Mouse (Mus musculus) heart, embryonic 12.5 days (tissue): Measurements from ENCODE around the gene Clhc1. TPM values are rescaled to one million over a fixed set of nuclear protein-coding genes. Genes with fewer than 3 reads are reported as not detected.

Source experiments
- ATAC-seq: fragments of 200-750 bp; cut with Nextera tagmentation; 2 replicates; pipeline ENCODE4 v1.8.0; 2017; ENCODE audit warnings: moderate TSS enrichment, moderate library complexity; ENCODE audit not compliant: insufficient number of reproducible peaks, low FRiP score
- H3K27ac ChIP-seq: fragments of 300-500 bp; sonication (generic); 2 replicates; pipeline ENCODE4 v1.5.1; 2016; ENCODE audit warnings: mild to moderate bottlenecking, moderate library complexity; ENCODE audit not compliant: poor library complexity, severe bottlenecking
- H3K27me3 ChIP-seq: fragments of 300-500 bp; sonication (generic); replicated peaks from 2 replicates; pipeline ENCODE4 v1.6.1; 2016; ENCODE audit warnings: mild to moderate bottlenecking, moderate library complexity
- H3K36me3 ChIP-seq: fragments of 300-500 bp; sonication (generic); 2 replicates; pipeline ENCODE4 v1.6.1; 2016; ENCODE audit warnings: mild to moderate bottlenecking, moderate library complexity
- H3K4me1 ChIP-seq: fragments of 300-500 bp; sonication (generic); replicated peaks from 2 replicates; pipeline ENCODE4 v1.6.1; 2016; ENCODE audit warnings: mild to moderate bottlenecking
- H3K4me2 ChIP-seq: fragments of 300-500 bp; sonication (generic); 2 replicates; pipeline ENCODE4 v1.6.1; 2016; ENCODE audit warnings: mild to moderate bottlenecking, moderate library complexity
- H3K4me3 ChIP-seq: fragments of 300-500 bp; sonication (generic); 2 replicates; pipeline ENCODE4 v1.5.1; 2016; ENCODE audit warnings: mild to moderate bottlenecking
- H3K9ac ChIP-seq: fragments of 300-500 bp; sonication (generic); 2 replicates; pipeline ENCODE4 v1.6.1; 2016; ENCODE audit warnings: mild to moderate bottlenecking, moderate library complexity
- H3K9me3 ChIP-seq: fragments of 300-500 bp; sonication (generic); replicated peaks from 2 replicates; pipeline ENCODE4 v1.6.1; 2016; ENCODE audit warnings: mild to moderate bottlenecking, moderate library complexity
- WGBS: fragments of 180-500 bp; shearing (Covaris S2); methylation state at CpG from one replicate; pipeline ENCODE4 v1.1.7; 2016; 5-methylcytosine and 5-hydroxymethylcytosine counted together
- polyA plus RNA-seq: library from polyadenylated mRNA; unstranded; fragments of >200 nt; fragmentation: Nextera tagmentation; extraction: Ambion mirVana; gene quantifications from 2 replicates; pipeline ENCODE4 v1.2.1, GENCODE M21; 2016

Gene Clhc1
- polyA plus RNA-seq, 1 experiment from 2014 or later, result 0.10 TPM

DNA sequence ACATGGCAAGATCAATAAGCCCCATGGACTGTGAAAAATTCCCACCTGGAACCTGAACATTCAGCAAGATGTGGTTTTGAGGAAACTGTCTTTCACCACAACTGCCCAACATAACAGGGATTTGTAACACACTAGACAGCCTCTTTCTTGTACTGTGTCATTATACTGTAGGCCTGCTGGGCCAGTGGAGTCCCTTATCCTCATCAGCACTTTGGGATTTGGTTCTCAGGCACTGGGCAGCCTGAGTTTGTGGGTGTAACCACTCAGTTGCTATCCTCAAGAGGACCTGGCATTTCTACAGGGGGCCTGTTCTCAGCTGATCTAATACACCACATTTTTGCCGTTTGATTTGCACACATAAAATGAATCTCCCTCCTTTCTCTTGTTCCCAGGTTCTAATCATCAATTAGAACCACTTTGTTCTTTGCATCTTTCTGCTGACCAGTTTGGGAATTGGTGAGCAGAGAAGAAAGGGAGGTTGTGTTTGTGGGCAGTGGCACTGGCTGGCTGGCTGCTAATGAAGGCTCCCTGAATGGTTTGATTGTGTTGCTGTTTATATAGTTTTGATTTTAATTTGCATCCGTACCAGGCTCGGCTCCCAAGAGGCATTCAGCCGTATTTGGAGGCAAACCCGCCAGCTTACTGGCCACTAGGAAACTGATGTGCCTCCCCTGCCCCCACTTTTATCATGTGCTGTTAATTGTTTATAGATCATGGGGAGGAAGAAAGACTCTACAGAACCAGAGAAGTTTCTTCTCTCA is 74.5 kb downstream of the Clhc1 start:
- ATAC-seq, result no peak
- 71% methylated on average over 5 of the region's 5 CpGs for WGBS
- no peak overlapping the region for H3K9ac ChIP-seq
- peaks cover 13% of the 10 kb centered on the region for H3K4me1 ChIP-seq
- no peak overlapping the region for H3K27ac ChIP-seq
- no peak overlapping the region for H3K4me2 ChIP-seq
- H3K36me3 ChIP-seq, result no peaks in the 10 kb centered on the region
- H3K27me3 ChIP-seq, result no peaks in the 10 kb centered on the region
- no peaks in the 10 kb centered on the region for H3K9me3 ChIP-seq
- H3K4me3 ChIP-seq, result no peak overlapping the region

DNA sequence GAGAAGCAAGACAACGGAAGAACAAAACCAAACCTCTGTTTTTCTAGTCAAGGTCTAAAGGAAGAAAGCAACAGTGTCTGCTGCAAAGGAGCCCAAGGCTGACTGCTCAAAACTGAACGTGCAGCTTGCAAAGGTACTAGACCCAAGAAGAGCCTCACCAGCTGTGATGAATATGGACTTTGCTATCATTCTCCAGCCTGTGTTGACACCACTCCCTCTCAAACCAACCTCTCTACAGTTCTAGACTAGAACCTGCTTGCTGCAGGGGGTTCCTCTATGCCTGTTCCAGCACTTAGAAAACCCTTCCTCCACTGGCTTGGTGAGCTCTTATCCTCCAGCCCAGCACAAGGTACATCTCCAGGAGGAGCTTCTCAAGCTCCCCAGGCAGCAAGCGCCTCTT is 75.6 kb downstream of the Clhc1 start:
- Histone ChIP-seq H3K4me1 (peaks cover 14% of the 10 kb centered on the region), H3K4me3 (no peak overlapping the region), H3K9ac (no peak overlapping the region), H3K4me2 (no peak overlapping the region), H3K9me3 (no peaks in the 10 kb centered on the region), H3K36me3 (no peaks in the 10 kb centered on the region), H3K27ac (no peak overlapping the region), H3K27me3 (no peaks in the 10 kb centered on the region)
- 85% methylated on average over 3 of the region's 3 CpGs for WGBS
- no peak for ATAC-seq

DNA sequence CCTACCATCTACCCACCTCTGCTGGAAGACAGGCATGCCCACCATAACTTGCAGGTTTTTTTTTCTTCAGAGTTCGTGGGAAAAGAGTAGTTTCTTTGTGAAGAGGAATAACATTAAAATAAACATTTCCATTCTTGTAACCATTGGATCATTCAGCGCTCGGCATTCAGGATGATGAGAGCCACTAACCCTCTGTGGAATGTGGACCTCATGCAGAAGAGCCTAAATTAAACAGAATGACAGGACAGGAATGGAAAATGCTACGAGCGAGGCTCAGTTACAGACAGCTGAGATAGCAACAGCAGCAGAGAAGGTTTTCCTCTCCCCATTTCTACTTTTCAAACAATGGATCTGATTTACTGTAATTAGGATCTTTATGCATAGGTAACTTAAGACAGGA is 78.8 kb downstream of the Clhc1 start:
- ATAC-seq, result no peak
- no peak overlapping the region for H3K9ac ChIP-seq
- H3K27me3 ChIP-seq, result no peaks in the 10 kb centered on the region
- peak overlapping the region; percentile 17; the same call in 1 of the 2 replicates for H3K4me2 ChIP-seq
- 35% methylated on average over 5 of the region's 5 CpGs for WGBS
- H3K4me3 ChIP-seq, result no peak overlapping the region
- no peaks in the 10 kb centered on the region for H3K9me3 ChIP-seq
- peak overlapping the region; percentile 57 for H3K27ac ChIP-seq
- peaks cover 14% of the 10 kb centered on the region for H3K4me1 ChIP-seq
- H3K36me3 ChIP-seq, result no peaks in the 10 kb centered on the region

DNA sequence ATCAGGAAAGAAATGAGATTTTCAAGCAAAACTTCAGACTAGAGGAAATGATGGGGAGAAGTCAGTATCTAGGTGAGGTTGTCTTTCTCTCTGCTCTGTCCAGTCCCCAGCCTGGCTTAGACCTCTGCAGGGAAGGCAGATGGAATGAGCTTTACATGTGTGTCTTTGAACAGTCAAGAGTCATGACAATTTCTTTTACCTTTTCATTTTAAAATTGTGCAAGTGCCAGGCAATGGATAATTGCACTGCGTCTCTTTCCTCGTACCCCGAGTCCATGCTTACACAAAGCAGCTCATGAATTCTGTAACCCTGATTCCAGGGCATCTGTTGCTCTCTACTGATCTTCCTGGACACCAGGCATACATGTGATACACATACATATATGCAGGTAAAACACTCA is 80.0 kb downstream of the Clhc1 start:
- WGBS, result 89% methylated on average over 3 of the region's 3 CpGs
- no peaks in the 10 kb centered on the region for H3K36me3 ChIP-seq
- no peak for ATAC-seq

More for the DNA sequence above, 80.0 kb downstream of the Clhc1 start:
- Histone ChIP-seq H3K9ac (no peak overlapping the region), H3K4me3 (no peak overlapping the region), H3K27ac (no peak overlapping the region), H3K4me1 (peaks cover 24% of the 10 kb centered on the region), H3K27me3 (no peaks in the 10 kb centered on the region), H3K9me3 (no peaks in the 10 kb centered on the region), H3K4me2 (no peak overlapping the region)

Other genes with a start within 250 kb of the Clhc1 start
- 31.4 and 32.0 TPM in 2 replicates for gene Ccdc88a, start 174.3 kb upstream of the Clhc1 start, polyA plus RNA-seq
- 22.9 and 23.5 TPM in 2 replicates for gene Prorsd1, start 32.9 kb upstream of the Clhc1 start, polyA plus RNA-seq
- gene Mtif2, start 21.5 kb upstream of the Clhc1 start, polyA plus RNA-seq, result 39.4 and 40.8 TPM in 2 replicates
- 676 and 709 TPM in 2 replicates for gene Rps27a, start 159 bp downstream of the Clhc1 start, polyA plus RNA-seq
- 77.8 and 81.6 TPM in 2 replicates for gene Rtn4, start 145.0 kb downstream of the Clhc1 start, polyA plus RNA-seq